Mouse (Mus musculus): Measurements from ENCODE around the gene Vps26c.
A peak's percentile ranks its signal among the peaks of the same experiment; 100 is the strongest.

Gene Vps26c

GRCm38 (mm10) chr16:94526344-94527151 lies at the start of gene Vps26c:
Gene Vps26c, minus strand, starts transcription at chr16:94526830.
- peak; percentile 85 for DNase-seq (ENCODE audit: low spot score)

- no peak for DNase-seq (ENCODE audit: low spot score)
These were observed 49.1 kb upstream of the Vps26c start for GRCm38 (mm10) chr16:94575757-94576156.

- DNase-seq (ENCODE audit: low spot score) = no peak
These were observed 48.1 kb upstream of the Vps26c start for GRCm38 (mm10) chr16:94574718-94575094.

GRCm38 (mm10) chr16:94574025-94574717 lies 47.5 kb upstream of the Vps26c start:
- no peak for DNase-seq (ENCODE audit: low spot score)

- no peak for DNase-seq (ENCODE audit: low spot score)
These were observed 45.8 kb upstream of the Vps26c start for GRCm38 (mm10) chr16:94572422-94572821.

- DNase-seq (ENCODE audit: low spot score) = no peak
These were observed 44.7 kb upstream of the Vps26c start for GRCm38 (mm10) chr16:94571111-94571993.

GRCm38 (mm10) chr16:94570361-94571041 lies 43.9 kb upstream of the Vps26c start:
- no peak for DNase-seq (ENCODE audit: low spot score)

GRCm38 (mm10) chr16:94569229-94570176 lies 42.9 kb upstream of the Vps26c start, which contains the start of gene Dyrk1a:
Gene Dyrk1a, plus strand, starts transcription at chr16:94570010.
- DNase-seq (ENCODE audit: low spot score) = peak; percentile 89

- DNase-seq (ENCODE audit: low spot score) = no peak
These were observed 42.0 kb upstream of the Vps26c start for GRCm38 (mm10) chr16:94568335-94569228.

GRCm38 (mm10) chr16:94567751-94568150 lies 41.1 kb upstream of the Vps26c start:
- DNase-seq (ENCODE audit: low spot score) = no peak

GRCm38 (mm10) chr16:94566834-94567585 lies 40.4 kb upstream of the Vps26c start:
- no peak for DNase-seq (ENCODE audit: low spot score)

- no peak for DNase-seq (ENCODE audit: low spot score)
These were observed 39.5 kb upstream of the Vps26c start for GRCm38 (mm10) chr16:94566124-94566523.

- DNase-seq (ENCODE audit: low spot score) = no peak
These were observed 34.0 kb upstream of the Vps26c start for GRCm38 (mm10) chr16:94560618-94561017.

GRCm38 (mm10) chr16:94559782-94560181 lies 33.2 kb upstream of the Vps26c start:
- no peak for DNase-seq (ENCODE audit: low spot score)

- no peak for DNase-seq (ENCODE audit: low spot score)
These were observed 32.7 kb upstream of the Vps26c start for GRCm38 (mm10) chr16:94559282-94559681.

GRCm38 (mm10) chr16:94556228-94556627 lies 29.6 kb upstream of the Vps26c start:
- no peak for DNase-seq (ENCODE audit: low spot score)

GRCm38 (mm10) chr16:94555346-94555745 lies 28.7 kb upstream of the Vps26c start:
- DNase-seq (ENCODE audit: low spot score) = no peak

- DNase-seq (ENCODE audit: low spot score) = no peak
These were observed 25.3 kb upstream of the Vps26c start for GRCm38 (mm10) chr16:94551934-94552333.

GRCm38 (mm10) chr16:94549813-94550212 lies 23.2 kb upstream of the Vps26c start:
- no peak for DNase-seq (ENCODE audit: low spot score)
